Mouse (Mus musculus): Measurements from ENCODE around the gene Atg16l2.

GRCm38 (mm10) chr7:101271602-101272001 is 30.4 kb downstream of the Atg16l2 start:
- TF ChIP-seq CTCF (IDR thresholded peaks at IDR 0.05; ENCODE audit: borderline replicate concordance, insufficient read depth, low read depth, low read length): no peak
- no peak for TF ChIP-seq POLR2A (IDR thresholded peaks at IDR 0.05; ENCODE audit: borderline replicate concordance, insufficient read depth, low read length)
